ENCODE assay signal across 21 mouse cellular contexts in genomic region chr3:35962967-35963366, GRCm38 (mm10). TPM values are rescaled to one million over a fixed set of nuclear protein-coding genes. Genes with fewer than 3 reads are reported as not detected.
A peak's percentile ranks its signal among the peaks of the same experiment; 100 is the strongest.
DNase-seq lines count a peak whose midpoint lies in the region; ATAC-seq and TF ChIP-seq lines count a peak whose summit lies in the region.
"Had no signal": no experiment of that assay in that cellular context is flagged by ENCODE, and none has a peak within 500 bp of the region (broad histone marks: within the 10 kb centered on the region; RNA-seq: fewer than 3 reads in every experiment).

No protein-coding gene starts in this region.

- no peak for ATAC-seq in heart, embryonic 11.5 days (replicated peaks; ENCODE audit: insufficient number of reproducible peaks, low FRiP score, low TSS enrichment)

- TF ChIP-seq CTCF in heart, adult 2 months (IDR thresholded peaks at IDR 0.05): peak; percentile 41
- TF ChIP-seq CTCF in left cerebral cortex, adult 2 months (IDR thresholded peaks at IDR 0.05): peak; percentile 8; the same call in 1 of the 2 replicates
- 0 out of 2 replicates have a peak, but pooled peaks have one; percentile 6 for TF ChIP-seq CTCF in brain, embryonic 14.5 days (IDR thresholded peaks at IDR 0.05; ENCODE audit: borderline replicate concordance, extremely low read depth, insufficient read depth, insufficient read length)

- whole genome bisulfite sequencing in heart, adult 2 months: 95% methylated on average over 5 of the region's 5 CpGs
- WGBS in heart, embryonic 11.5 days (ENCODE audit: insufficient replicate concordance): 81% methylated on average over 5 of the region's 5 CpGs

- no peak overlapping the region for H3K9ac ChIP-seq in heart, adult 2 months (ENCODE audit: low read depth, low read length)
- H3K9ac ChIP-seq in heart, embryonic 11.5 days (ENCODE audit: low read depth, low read length): no peak overlapping the region
- H3K9ac ChIP-seq: embryonic facial prominence, embryonic 13.5 days; limb, embryonic 13.5 days; lung, embryonic 14.5 days; midbrain, embryonic 12.5 days; stomach, embryonic 15.5 days had no signal

- H3K27me3 ChIP-seq in heart, adult 2 months (ENCODE audit: control insufficient read depth, insufficient read depth, low read length): no peaks in the 10 kb centered on the region
- no peaks in the 10 kb centered on the region for H3K27me3 ChIP-seq in heart, embryonic 11.5 days (ENCODE audit: control insufficient read depth, insufficient read depth, low read length)
- H3K27me3 ChIP-seq: embryonic facial prominence, embryonic 13.5 days; limb, embryonic 13.5 days; midbrain, embryonic 12.5 days; stomach, embryonic 15.5 days had no signal

- no peaks in the 10 kb centered on the region for H3K79me2 ChIP-seq in heart, adult 2 months (replicated peaks; ENCODE audit: control insufficient read depth, insufficient read depth, low read length)

- DNase-seq in heart, adult 2 months: no peak
- no peak for DNase-seq in left cerebral cortex, adult 2 months (ENCODE audit: extremely low spot score in 1 of 2, low spot score in 2 of 2)
- no peak for DNase-seq in left cerebral cortex, adult 8-10 months (ENCODE audit: low spot score in 2 of 2)
- peak; percentile 22 for DNase-seq in A20 (ENCODE audit: low read depth, low spot score)
- peak; percentile 4 for DNase-seq in brain, embryonic 14.5 days (ENCODE audit: low read depth)
- DNase-seq in ovary, postnatal 14 days (ENCODE audit: low spot score): no peak
- no peak for DNase-seq in spleen, adult 12 weeks (ENCODE audit: low spot score)
- DNase-seq: adrenal gland, postnatal 10 days; cerebellum, adult 9-11 months; gastrocnemius, postnatal 14 days; kidney, postnatal 14 days; layer of hippocampus, adult 9-11 months; lung, embryonic 14.5 days; retina, postnatal 1 day had no signal

- no peaks in the 10 kb centered on the region for H3K9me3 ChIP-seq in heart, embryonic 11.5 days (replicated peaks; ENCODE audit: control insufficient read depth, low read length)
- H3K9me3 ChIP-seq: embryonic facial prominence, embryonic 13.5 days; hindbrain, embryonic 10.5 days; limb, embryonic 13.5 days; midbrain, embryonic 12.5 days; stomach, embryonic 15.5 days had no signal

- no peaks in the 10 kb centered on the region for H3K4me1 ChIP-seq in heart, adult 2 months (ENCODE audit: control insufficient read depth, insufficient read depth, low read length)
- no peaks in the 10 kb centered on the region for H3K4me1 ChIP-seq in heart, embryonic 11.5 days (ENCODE audit: control insufficient read depth, insufficient read depth, low read length)
- H3K4me1 ChIP-seq: embryonic facial prominence, embryonic 13.5 days; hindbrain, embryonic 10.5 days; limb, embryonic 13.5 days; midbrain, embryonic 12.5 days; stomach, embryonic 15.5 days had no signal

- no peak for TF ChIP-seq EP300 in heart, adult 2 months (IDR thresholded peaks at IDR 0.05; ENCODE audit: insufficient read depth, low read depth, low read length)

- peaks cover 4% of the 10 kb centered on the region for H3K36me3 ChIP-seq in heart, adult 2 months (ENCODE audit: control insufficient read depth, insufficient read depth, low read length)
- H3K36me3 ChIP-seq in heart, embryonic 11.5 days (ENCODE audit: control insufficient read depth, insufficient read depth, low read length): peaks cover 8% of the 10 kb centered on the region; the same call in 1 of the 2 replicates

- H3K27ac ChIP-seq in heart, adult 2 months: no peak overlapping the region
- H3K27ac ChIP-seq in heart, embryonic 11.5 days (ENCODE audit: low read depth, low read length): no peak overlapping the region
- H3K27ac ChIP-seq in left cerebral cortex, adult 2 months: no peak overlapping the region
- H3K27ac ChIP-seq: embryonic facial prominence, embryonic 13.5 days; hindbrain, embryonic 10.5 days; limb, embryonic 13.5 days; midbrain, embryonic 12.5 days; stomach, embryonic 15.5 days had no signal

- H3K4me3 ChIP-seq in heart, adult 2 months: no peak overlapping the region
- H3K4me3 ChIP-seq in heart, embryonic 11.5 days (ENCODE audit: low read depth, low read length): no peak overlapping the region
- H3K4me3 ChIP-seq in left cerebral cortex, adult 2 months: no peak overlapping the region
- H3K4me3 ChIP-seq: embryonic facial prominence, embryonic 13.5 days; hindbrain, embryonic 10.5 days; limb, embryonic 13.5 days; midbrain, embryonic 12.5 days; myocyte; stomach, embryonic 15.5 days had no signal

- H3K4me2 ChIP-seq in heart, embryonic 11.5 days: no peak overlapping the region
- H3K4me2 ChIP-seq: embryonic facial prominence, embryonic 13.5 days; limb, embryonic 13.5 days; lung, embryonic 14.5 days; midbrain, embryonic 12.5 days; stomach, embryonic 15.5 days had no signal

- TF ChIP-seq POLR2A in heart, adult 2 months (IDR thresholded peaks at IDR 0.05; ENCODE audit: insufficient read depth, low read depth, low read length): no peak
- TF ChIP-seq POLR2A in brain, embryonic 14.5 days (IDR thresholded peaks at IDR 0.05; ENCODE audit: borderline replicate concordance, extremely low read depth, insufficient read depth, insufficient read length, poor library complexity, severe bottlenecking): no peak

- intact Hi-C loops in heart, adult 2 months (cut with DNase I): no loop called here
- intact Hi-C loops in left cerebral cortex, adult 2 months (cut with DNase I): no loop called here

RNA-seq across cellular contexts. Expression of gene Dcun1d1, which starts 25.7 kb away (rescaled TPM):
- 10 to 100 TPM; 60.7 to 63.0 TPM for total RNA-seq in heart, adult 2 months (2021)
- 7.7 and 17.0 TPM in 2 replicates for polyA plus RNA-seq in heart, adult 2 months (2012; rRNA removed)
- polyA plus RNA-seq in heart, embryonic 11.5 days (2014; fragmentation: Nextera tagmentation; extraction: Ambion mirVana): 76.9 and 86.7 TPM in 2 replicates
- total RNA-seq in left cerebral cortex, adult 2 months (2021): 10 to 100 TPM; 70.2 to 77.4 TPM
- total RNA-seq in left cerebral cortex, adult 8-10 months (2022): 10 to 100 TPM; 67.1 to 84.1 (median 77.7) TPM
- 26.8 and 38.0 TPM in 2 replicates for polyA plus RNA-seq in brain, embryonic 14.5 days (2012; rRNA removed)

RNA-seq across cellular contexts. Expression of gene Mccc1, which starts 37.5 kb away (rescaled TPM):
- 10 to 100 TPM; 80.9 to 98.5 TPM for total RNA-seq in heart, adult 2 months (2021)
- polyA plus RNA-seq in heart, adult 2 months (2012; rRNA removed): 47.4 and 85.0 TPM in 2 replicates
- polyA plus RNA-seq in heart, embryonic 11.5 days (2014; fragmentation: Nextera tagmentation; extraction: Ambion mirVana): 46.6 and 47.7 TPM in 2 replicates
- total RNA-seq in left cerebral cortex, adult 2 months (2021): 10 to 100 TPM; 35.4 to 43.6 TPM
- total RNA-seq in left cerebral cortex, adult 8-10 months (2022): 10 to 100 TPM; 32.5 to 46.1 (median 34.5) TPM
- polyA plus RNA-seq in brain, embryonic 14.5 days (2012; rRNA removed): 20.5 and 21.2 TPM in 2 replicates

Comparison
In these comparisons a context has a peak if more than half of its experiments do, and no peak if none do; other contexts are left out.
1. DNase-seq: peak in A20 (single experiment) and brain, embryonic 14.5 days (single experiment); none in heart, adult 2 months (0 of 2), left cerebral cortex, adult 2 months (0 of 2), left cerebral cortex, adult 8-10 months (0 of 2), ovary, postnatal 14 days (single experiment) and spleen, adult 12 weeks (single experiment).
2. Peak in every context shown above with its lines, with median percentiles within 50 percentile points of each other: CTCF ChIP-seq.